Mouse (Mus musculus): ENCODE results near the gene Tnpo2.
"Not testable (repeated sequence)": the region's sequence is repeated elsewhere in the genome, so short reads cannot be mapped to it uniquely, and the experiment has no call there.

Gene Tnpo2

GRCm38 (mm10) chr8:85074617-85075016 lies 37.9 kb downstream of the Tnpo2 start:
- DNase-seq = no peak

GRCm38 (mm10) chr8:85076001-85076400 lies 39.3 kb downstream of the Tnpo2 start:
- DNase-seq = no peak

GRCm38 (mm10) chr8:85076993-85077392 lies 40.3 kb downstream of the Tnpo2 start:
- peak; percentile 65 for DNase-seq

- no peak for DNase-seq
Measured at GRCm38 (mm10) chr8:85080214-85080531, 43.5 kb downstream of the Tnpo2 start.

- no peak for DNase-seq
Measured at GRCm38 (mm10) chr8:85080532-85081215, 44.0 kb downstream of the Tnpo2 start, which contains the start of gene Wdr83os. Gene Wdr83os (plus strand): TSS chr8:85080740.

- DNase-seq = no peak
Measured at GRCm38 (mm10) chr8:85081216-85081555, 44.5 kb downstream of the Tnpo2 start, which contains the start of gene Wdr83. Gene Wdr83 (minus strand): TSS chr8:85081306.

GRCm38 (mm10) chr8:85082169-85082568 lies 45.5 kb downstream of the Tnpo2 start:
- not testable (repeated sequence) for DNase-seq

GRCm38 (mm10) chr8:85083108-85083813 lies 46.5 kb downstream of the Tnpo2 start, which contains the start of gene Man2b1:
Gene Man2b1 (plus strand): TSS chr8:85083270.
- DNase-seq = peak; percentile 83

GRCm38 (mm10) chr8:85084633-85085032 lies 47.9 kb downstream of the Tnpo2 start:
- DNase-seq = no peak

- DNase-seq = no peak
Measured at GRCm38 (mm10) chr8:85086238-85086637, 49.5 kb downstream of the Tnpo2 start.

GRCm38 (mm10) chr8:85088771-85089170 lies 52.1 kb downstream of the Tnpo2 start:
- no peak for DNase-seq

- DNase-seq = no peak
Measured at GRCm38 (mm10) chr8:85090856-85091255, 54.1 kb downstream of the Tnpo2 start.

GRCm38 (mm10) chr8:85091526-85092090 lies 54.9 kb downstream of the Tnpo2 start:
- DNase-seq = no peak

GRCm38 (mm10) chr8:85095051-85095450 lies 58.3 kb downstream of the Tnpo2 start:
- DNase-seq = no peak

GRCm38 (mm10) chr8:85095566-85095965 lies 58.9 kb downstream of the Tnpo2 start:
- no peak for DNase-seq

- no peak for DNase-seq
Measured at GRCm38 (mm10) chr8:85096196-85096595, 59.5 kb downstream of the Tnpo2 start.

- DNase-seq = no peak
Measured at GRCm38 (mm10) chr8:85096850-85097249, 60.1 kb downstream of the Tnpo2 start.

- no peak for DNase-seq
Measured at GRCm38 (mm10) chr8:85100076-85100665, 63.5 kb downstream of the Tnpo2 start.

Measured in cerebellum, adult 11 months (tissue).